Mouse (Mus musculus): ENCODE data around the gene Trabd2b.

GRCm38 (mm10) chr4:114454016-114454415 is 47.5 kb downstream of the Trabd2b start:
- TF ChIP-seq CTCF (IDR thresholded peaks at IDR 0.05; ENCODE audit: low read depth), result no peak
- no peak for TF ChIP-seq EP300 (IDR thresholded peaks at IDR 0.05; ENCODE audit: low read depth)

All from heart, postnatal 0 days (tissue).